Mouse (Mus musculus): Measurements from ENCODE around the gene 4931422A03Rik. TPM values are rescaled to one million over a fixed set of nuclear protein-coding genes. Genes with fewer than 3 reads are reported as not detected.
A peak's percentile ranks its signal among the peaks of the same experiment; 100 is the strongest.
"Not testable (repeated sequence)": the region's sequence is repeated elsewhere in the genome, so short reads cannot be mapped to it uniquely, and the experiment has no call there.

4931422A03Rik gene
- polyA plus RNA-seq, 1 experiment from 2014 or later, result 1.4 TPM

DNA sequence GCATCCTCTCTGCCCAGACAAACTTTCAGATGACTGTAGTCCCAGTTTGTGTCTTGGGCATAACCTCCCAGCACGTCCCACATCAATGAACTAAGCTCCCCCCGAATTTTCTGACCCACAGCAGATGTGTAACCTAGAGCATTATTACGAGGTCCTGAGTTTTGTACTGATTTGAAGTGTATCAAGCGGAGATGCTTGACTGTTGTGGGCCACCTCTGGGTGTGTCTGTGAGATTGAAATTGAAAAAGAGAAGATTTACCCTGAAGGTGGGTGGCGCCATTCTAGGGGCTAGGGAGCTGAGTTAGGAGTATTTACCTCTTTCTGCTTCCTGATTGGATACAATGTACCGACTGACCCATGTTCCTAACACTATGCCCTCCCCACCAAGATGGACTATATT, 38.4 kb downstream of the 4931422A03Rik start:
- H3K27ac ChIP-seq (replicated peaks), result no peak overlapping the region

DNA sequence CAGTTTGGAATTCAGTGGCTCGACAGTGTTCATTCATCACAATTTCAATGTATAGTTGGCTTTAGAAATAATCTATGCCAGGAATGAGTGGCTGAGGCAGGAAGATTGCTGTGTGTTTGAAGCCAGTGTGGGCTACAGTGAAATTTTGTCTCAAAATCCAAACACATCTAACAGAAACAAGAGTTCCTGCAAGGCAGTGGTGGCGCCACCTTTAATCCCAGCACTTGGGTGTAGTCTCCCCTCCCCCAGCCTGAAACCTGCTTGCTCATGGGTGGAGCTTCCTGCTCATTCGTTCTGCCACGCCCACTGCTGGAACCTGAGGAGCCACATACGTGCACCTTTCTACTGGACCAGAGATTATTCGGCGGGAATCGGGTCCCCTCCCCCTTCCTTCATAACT, 40.6 kb downstream of the 4931422A03Rik start:
- not testable (repeated sequence) for H3K4me3 ChIP-seq (replicated peaks)

More for the DNA sequence above, 38.4 kb downstream of the 4931422A03Rik start:
- Histone ChIP-seq H3K4me3 (replicated peaks) (no peak overlapping the region), H3K9ac (no peak overlapping the region), H3K36me3 (replicated peaks) (peaks cover 2% of the 10 kb centered on the region), H3K9me3 (replicated peaks) (no peaks in the 10 kb centered on the region), H3K27me3 (peaks cover 15% of the 10 kb centered on the region), H3K4me2 (no peak overlapping the region), H3K4me1 (replicated peaks) (peaks cover 18% of the 10 kb centered on the region)
- 72% methylated on average over 6 of the region's 6 CpGs for WGBS (ENCODE audit: insufficient replicate concordance)
- ATAC-seq (ENCODE audit: insufficient read depth), result no peak

DNA sequence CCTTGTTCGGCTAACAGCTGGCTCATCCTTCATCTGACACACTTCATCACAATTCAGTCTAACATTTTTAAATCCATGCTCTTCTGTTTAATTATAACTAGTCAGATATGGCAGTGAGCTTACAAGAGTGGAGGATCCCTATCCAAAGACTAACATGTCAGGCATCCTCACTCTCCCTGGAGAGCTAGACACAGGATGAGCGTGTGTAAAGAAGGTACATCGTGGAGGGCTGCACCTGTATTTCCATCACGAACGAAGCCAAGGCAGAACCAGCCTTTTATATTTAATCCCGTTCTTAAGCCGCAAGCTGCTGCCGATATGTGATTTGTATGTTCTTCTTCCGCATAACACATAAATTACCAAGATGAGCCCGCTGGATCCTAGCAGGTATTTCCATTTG, 45.0 kb downstream of the 4931422A03Rik start:
- ATAC-seq (ENCODE audit: insufficient read depth), result no peak
- Histone ChIP-seq H3K4me3 (replicated peaks) (no peak overlapping the region), H3K4me2 (no peak overlapping the region), H3K9ac (no peak overlapping the region), H3K27me3 (no peaks in the 10 kb centered on the region), H3K27ac (replicated peaks) (no peak overlapping the region), H3K36me3 (replicated peaks) (peaks cover 68% of the 10 kb centered on the region), H3K9me3 (replicated peaks) (no peaks in the 10 kb centered on the region), H3K4me1 (replicated peaks) (peaks cover 41% of the 10 kb centered on the region)
- WGBS (ENCODE audit: insufficient replicate concordance), result 90% methylated on average over 10 of the region's 10 CpGs

More for the DNA sequence above, 40.6 kb downstream of the 4931422A03Rik start:
- not testable (repeated sequence) for H3K27ac ChIP-seq (replicated peaks); ATAC-seq (ENCODE audit: insufficient read depth); H3K9ac ChIP-seq; H3K4me2 ChIP-seq; H3K9me3 ChIP-seq (replicated peaks); H3K27me3 ChIP-seq
- H3K4me1 ChIP-seq (replicated peaks), result peaks cover 22% of the 10 kb centered on the region
- H3K36me3 ChIP-seq (replicated peaks), result peaks cover 24% of the 10 kb centered on the region
- WGBS (ENCODE audit: insufficient replicate concordance), result 49% methylated on average over 8 of the region's 8 CpGs

DNA sequence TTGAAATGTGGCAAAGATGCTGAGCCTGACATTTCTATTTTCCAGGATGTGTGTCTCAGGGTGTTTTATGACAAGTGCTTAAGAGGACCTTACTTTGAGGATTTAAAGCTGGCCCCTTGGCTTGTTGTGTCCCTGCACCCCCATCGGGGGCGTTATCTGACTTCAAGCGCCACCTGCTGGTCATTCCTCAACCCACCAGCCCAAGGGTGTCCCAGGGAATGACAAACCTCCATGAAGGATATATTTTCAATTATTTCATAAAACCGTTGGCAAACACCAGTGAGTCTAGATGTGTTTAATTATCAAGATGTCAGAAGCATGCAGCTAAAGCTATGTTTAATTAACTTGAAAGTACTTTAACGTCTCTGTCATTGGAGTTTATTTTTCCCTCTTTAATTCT, 45.9 kb downstream of the 4931422A03Rik start:
- H3K27ac ChIP-seq (replicated peaks), result peak overlapping the region; percentile 34
- peaks cover 77% of the 10 kb centered on the region for H3K36me3 ChIP-seq (replicated peaks)
- WGBS (ENCODE audit: insufficient replicate concordance), result 20% methylated on average over 5 of the region's 5 CpGs

DNA sequence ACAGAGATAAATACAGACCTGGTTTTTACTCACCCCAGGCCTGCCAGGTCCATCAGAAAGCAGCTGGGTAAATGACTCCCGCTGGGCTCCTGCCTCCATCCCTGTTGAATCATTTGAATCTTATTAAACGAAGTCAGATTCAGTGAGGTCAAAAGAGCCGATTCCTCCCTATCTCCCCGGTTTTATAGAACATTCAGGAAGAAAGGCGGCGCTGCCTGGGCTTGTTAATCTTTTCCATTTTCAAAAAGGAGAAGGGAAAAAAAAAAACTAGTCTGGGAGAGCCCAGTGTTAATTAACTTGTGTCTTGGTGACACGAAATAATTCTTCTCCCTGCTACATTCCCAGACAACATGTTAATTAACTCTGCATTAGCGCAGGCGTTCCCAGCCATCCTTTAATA, 50.4 kb downstream of the 4931422A03Rik start:
- Histone ChIP-seq H3K36me3 (replicated peaks) (peaks cover 100% of the 10 kb centered on the region), H3K4me2 (no peak overlapping the region), H3K9ac (no peak overlapping the region), H3K27ac (replicated peaks) (peak overlapping the region; percentile 48), H3K4me1 (replicated peaks) (peaks cover 60% of the 10 kb centered on the region), H3K27me3 (no peaks in the 10 kb centered on the region), H3K4me3 (replicated peaks) (no peak overlapping the region), H3K9me3 (replicated peaks) (no peaks in the 10 kb centered on the region)
- WGBS (ENCODE audit: insufficient replicate concordance), result 84% methylated on average over 9 of the region's 9 CpGs
- ATAC-seq (ENCODE audit: insufficient read depth), result no peak

More for the DNA sequence above, 45.9 kb downstream of the 4931422A03Rik start:
- Histone ChIP-seq H3K9ac (no peak overlapping the region), H3K4me1 (replicated peaks) (peaks cover 42% of the 10 kb centered on the region), H3K4me3 (replicated peaks) (no peak overlapping the region), H3K27me3 (no peaks in the 10 kb centered on the region), H3K4me2 (no peak overlapping the region), H3K9me3 (replicated peaks) (no peaks in the 10 kb centered on the region)
- ATAC-seq (ENCODE audit: insufficient read depth), result 0 out of 2 replicates have a peak, but pooled peaks have one; percentile 45

DNA sequence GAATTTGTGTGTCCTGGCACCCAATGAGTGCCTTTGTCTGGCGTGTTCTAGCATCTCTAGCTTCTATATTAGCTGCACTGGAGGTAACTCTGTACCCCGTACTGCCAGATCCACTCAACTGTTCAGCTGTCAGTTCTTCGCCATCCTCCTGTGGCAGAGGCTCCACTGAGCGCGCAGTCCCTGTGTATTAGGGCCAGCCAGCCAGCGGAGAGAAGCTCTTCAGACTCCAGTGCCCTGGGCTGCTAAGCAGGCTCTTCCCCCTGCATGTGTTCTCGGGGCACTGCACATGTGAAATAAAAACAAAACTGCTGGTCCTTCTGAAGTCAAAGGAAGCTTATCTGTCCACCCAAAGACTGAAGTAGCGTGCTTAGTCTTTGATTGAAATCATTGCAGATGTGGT, 50.9 kb downstream of the 4931422A03Rik start:
- Histone ChIP-seq H3K36me3 (replicated peaks) (peaks cover 100% of the 10 kb centered on the region), H3K9me3 (replicated peaks) (no peaks in the 10 kb centered on the region), H3K27ac (replicated peaks) (peak overlapping the region; percentile 48), H3K9ac (no peak overlapping the region), H3K4me2 (no peak overlapping the region), H3K4me3 (replicated peaks) (no peak overlapping the region), H3K27me3 (no peaks in the 10 kb centered on the region), H3K4me1 (replicated peaks) (peaks cover 65% of the 10 kb centered on the region)
- ATAC-seq (ENCODE audit: insufficient read depth), result no peak
- 72% methylated on average over 8 of the region's 8 CpGs for WGBS (ENCODE audit: insufficient replicate concordance)

DNA sequence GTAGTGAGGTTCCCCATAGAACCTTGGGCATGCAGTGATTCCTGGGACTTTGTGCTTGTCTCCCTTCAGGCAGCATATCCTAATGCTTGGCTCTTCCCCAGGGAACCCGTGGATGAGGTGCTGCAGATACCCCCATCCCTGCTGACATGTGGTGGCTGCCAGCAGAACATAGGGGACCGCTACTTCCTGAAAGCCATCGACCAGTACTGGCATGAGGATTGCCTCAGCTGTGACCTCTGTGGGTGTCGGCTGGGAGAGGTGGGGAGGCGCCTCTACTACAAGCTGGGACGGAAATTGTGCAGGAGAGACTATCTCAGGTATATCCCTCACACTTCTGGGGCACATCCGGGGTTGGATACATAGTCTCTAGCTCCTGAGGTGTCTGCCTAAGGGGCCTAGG, 52.3 kb downstream of the 4931422A03Rik start:
- Histone ChIP-seq H3K4me2 (no peak overlapping the region), H3K9ac (no peak overlapping the region), H3K9me3 (replicated peaks) (no peaks in the 10 kb centered on the region), H3K27ac (replicated peaks) (peak overlapping the region; percentile 26; the same call in 1 of the 2 replicates), H3K4me3 (replicated peaks) (no peak overlapping the region), H3K4me1 (replicated peaks) (peaks cover 78% of the 10 kb centered on the region), H3K36me3 (replicated peaks) (peaks cover 99% of the 10 kb centered on the region), H3K27me3 (no peaks in the 10 kb centered on the region)
- no peak for ATAC-seq (ENCODE audit: insufficient read depth)
- WGBS (ENCODE audit: insufficient replicate concordance), result 60% methylated on average over 7 of the region's 7 CpGs

DNA sequence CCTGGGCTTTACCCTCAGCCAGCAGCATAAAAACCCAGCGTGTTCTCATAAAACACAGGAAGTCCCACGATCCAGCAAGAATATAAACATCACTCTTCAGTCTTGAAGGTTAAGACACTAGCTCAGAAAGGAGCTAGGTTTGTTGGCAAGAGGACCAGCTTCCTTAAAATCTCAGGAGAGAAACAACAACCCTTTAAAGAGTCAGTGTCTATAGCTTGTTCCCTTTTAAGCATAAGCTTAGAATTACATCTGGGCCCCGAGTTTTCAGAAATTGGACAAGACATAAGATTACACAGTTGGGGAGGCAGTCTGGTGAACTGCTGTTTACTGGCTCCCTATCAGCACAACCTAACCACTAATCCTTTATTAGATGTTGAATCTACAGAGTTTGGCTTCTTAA, 56.3 kb downstream of the 4931422A03Rik start:
- H3K4me1 ChIP-seq (replicated peaks), result peaks cover 69% of the 10 kb centered on the region
- H3K27me3 ChIP-seq, result no peaks in the 10 kb centered on the region
- H3K27ac ChIP-seq (replicated peaks), result peak overlapping the region; percentile 93
- ATAC-seq (ENCODE audit: insufficient read depth), result no peak
- peak overlapping the region; percentile 84 for H3K4me3 ChIP-seq (replicated peaks)
- peaks cover 73% of the 10 kb centered on the region for H3K36me3 ChIP-seq (replicated peaks)
- H3K9me3 ChIP-seq (replicated peaks), result no peaks in the 10 kb centered on the region
- peak overlapping the region; percentile 99 for H3K9ac ChIP-seq
- H3K4me2 ChIP-seq, result peak overlapping the region; percentile 80
- WGBS (ENCODE audit: insufficient replicate concordance), result 7% methylated on average over 3 of the region's 3 CpGs

DNA sequence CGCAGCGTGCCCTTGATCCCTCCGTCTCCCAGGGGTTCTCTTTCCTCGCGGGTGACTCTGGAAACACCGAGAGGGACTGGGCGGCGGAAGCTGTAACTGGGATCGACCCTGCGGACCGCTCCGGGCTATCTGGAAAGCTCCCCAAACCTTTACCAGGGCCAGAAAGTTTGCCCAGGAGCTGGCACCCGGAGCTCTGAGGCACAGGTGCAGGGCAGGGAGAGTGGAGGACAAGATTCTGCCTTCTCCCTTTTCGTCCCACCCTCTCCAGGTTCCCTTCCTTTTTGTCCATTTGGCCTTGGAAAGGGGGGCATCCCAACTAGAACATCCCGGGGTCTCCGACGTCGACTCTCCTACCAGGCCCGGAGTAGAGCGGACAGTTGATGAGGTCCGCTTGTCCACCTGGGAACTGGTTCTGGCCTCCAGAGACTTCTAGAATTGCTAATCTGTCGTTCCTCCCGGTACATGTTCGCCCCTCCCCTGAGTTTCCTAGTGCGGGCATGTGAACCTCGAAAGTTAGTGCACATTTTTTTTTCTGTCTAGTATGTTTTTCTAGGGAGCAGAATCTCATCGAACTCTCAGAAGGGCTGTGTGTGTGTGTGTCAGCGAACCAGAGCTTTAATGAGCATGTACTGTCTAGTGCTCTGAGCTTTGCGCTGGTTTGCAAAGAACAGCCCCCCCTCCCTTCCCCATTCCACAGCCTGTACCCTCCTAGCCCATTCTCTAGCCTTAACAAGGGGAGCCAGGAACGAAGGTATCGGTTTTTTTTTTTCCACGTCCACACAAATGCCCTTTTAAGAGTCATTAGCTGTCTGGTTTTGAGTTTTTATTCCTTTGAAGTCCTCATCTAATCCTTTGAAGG, 57.1 kb downstream of the 4931422A03Rik start:
- under 1% methylated on average over 32 of the region's 32 CpGs for WGBS (ENCODE audit: insufficient replicate concordance)
- H3K9ac ChIP-seq, result peak overlapping the region; percentile 99
- peak overlapping the region; percentile 84 for H3K4me3 ChIP-seq (replicated peaks)
- H3K27ac ChIP-seq (replicated peaks), result peak overlapping the region; percentile 93
- H3K4me2 ChIP-seq, result peak overlapping the region; percentile 80
- no peaks in the 10 kb centered on the region for H3K27me3 ChIP-seq
- ATAC-seq (ENCODE audit: insufficient read depth), result peak; percentile 33; the same call in 1 of the 2 replicates
- no peaks in the 10 kb centered on the region for H3K9me3 ChIP-seq (replicated peaks)
- H3K4me1 ChIP-seq (replicated peaks), result peaks cover 72% of the 10 kb centered on the region
- H3K36me3 ChIP-seq (replicated peaks), result peaks cover 73% of the 10 kb centered on the region

DNA sequence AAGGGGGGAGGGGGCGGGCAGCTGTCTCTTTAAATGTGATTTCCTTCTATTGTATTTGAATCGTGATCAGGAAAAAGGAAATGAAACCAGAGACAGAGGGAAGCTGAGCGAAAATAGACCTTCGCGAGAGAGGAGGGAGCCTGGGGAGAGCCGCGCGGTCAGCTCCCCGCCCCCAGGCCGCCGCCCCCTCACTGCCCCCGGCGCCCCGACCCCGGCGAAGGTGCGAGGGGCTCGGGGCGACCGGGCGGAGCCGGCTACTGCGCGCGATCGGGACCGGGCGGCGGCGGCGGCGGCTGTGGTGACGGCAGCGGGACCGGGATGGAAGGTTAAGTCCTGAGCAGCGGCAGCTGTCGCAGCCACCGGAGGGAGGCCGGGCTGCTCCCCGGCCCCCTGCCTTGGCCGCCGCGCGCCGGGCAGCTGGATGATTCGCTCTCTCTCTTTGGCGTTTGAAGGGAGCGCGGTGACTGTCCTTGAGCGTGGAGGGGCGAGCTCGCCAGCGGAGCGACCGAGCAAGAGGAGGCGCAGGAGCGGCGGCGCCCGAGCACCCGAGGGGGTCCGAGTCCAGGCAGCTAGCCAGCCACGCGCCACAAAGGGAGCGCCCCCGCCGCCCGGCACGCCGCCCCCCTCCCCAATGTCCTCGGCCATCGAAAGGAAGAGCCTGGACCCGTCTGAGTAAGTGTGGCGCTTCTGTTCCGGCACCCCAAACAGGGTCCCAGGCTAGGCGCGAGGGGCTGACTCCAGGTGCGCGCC, 57.9 kb downstream of the 4931422A03Rik start:
- peak overlapping the region; percentile 99 for H3K9ac ChIP-seq
- under 1% methylated on average over 70 of the region's 79 CpGs for WGBS (ENCODE audit: insufficient replicate concordance)
- H3K4me1 ChIP-seq (replicated peaks), result peaks cover 72% of the 10 kb centered on the region
- H3K9me3 ChIP-seq (replicated peaks), result no peaks in the 10 kb centered on the region
- H3K4me2 ChIP-seq, result peak overlapping the region; percentile 80
- no peaks in the 10 kb centered on the region for H3K27me3 ChIP-seq
- peak overlapping the region; percentile 93 for H3K27ac ChIP-seq (replicated peaks)
- H3K36me3 ChIP-seq (replicated peaks), result peaks cover 73% of the 10 kb centered on the region
- ATAC-seq (ENCODE audit: insufficient read depth), result peak; percentile 56
- H3K4me3 ChIP-seq (replicated peaks), result peak overlapping the region; percentile 84

DNA sequence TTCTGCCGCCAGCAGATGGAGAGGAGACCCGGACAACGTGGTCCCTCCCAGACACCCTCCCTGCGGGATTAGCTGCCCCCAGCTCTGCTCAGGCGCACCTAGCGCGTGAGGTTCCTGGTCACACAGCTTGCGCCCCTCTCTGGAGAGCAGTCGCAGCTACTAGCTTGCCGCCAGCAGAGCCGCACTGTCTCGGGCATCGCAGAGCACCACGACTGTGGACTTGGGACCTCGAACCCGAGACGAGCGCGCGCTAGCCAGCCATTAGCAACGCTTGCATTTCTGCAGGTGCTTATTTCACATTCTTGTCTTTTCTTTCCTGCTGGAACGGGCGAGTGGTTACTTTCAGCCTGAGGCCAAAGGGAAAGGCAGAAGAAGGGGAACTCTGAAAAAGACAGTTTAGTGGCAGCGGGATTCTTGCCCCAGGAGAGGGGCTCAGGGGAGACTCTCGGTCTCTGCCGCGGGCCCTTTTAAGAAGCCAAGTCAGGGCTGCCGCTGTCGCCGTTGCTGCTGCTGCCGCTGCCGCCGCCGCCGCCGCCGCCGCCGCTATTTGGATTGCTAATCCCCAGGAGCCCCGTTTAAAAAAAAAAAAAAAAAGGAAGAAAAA, 58.6 kb downstream of the 4931422A03Rik start:
- Histone ChIP-seq H3K27me3 (no peaks in the 10 kb centered on the region), H3K4me3 (replicated peaks) (peak overlapping the region; percentile 84), H3K9me3 (replicated peaks) (no peaks in the 10 kb centered on the region), H3K4me1 (replicated peaks) (peaks cover 74% of the 10 kb centered on the region), H3K4me2 (peak overlapping the region; percentile 80), H3K36me3 (replicated peaks) (peaks cover 73% of the 10 kb centered on the region), H3K27ac (replicated peaks) (peak overlapping the region; percentile 93), H3K9ac (peak overlapping the region; percentile 99)
- ATAC-seq (ENCODE audit: insufficient read depth), result peak; percentile 80
- WGBS (ENCODE audit: insufficient replicate concordance), result under 1% methylated on average over 40 of the region's 40 CpGs

Measured in liver, embryonic 15.5 days (tissue).